Mouse (Mus musculus) erythroblast, embryonic 14.5 days (primary cell): Measurements from ENCODE around the gene Tagln.

Experiments used
- GATA1 ChIP-seq: IDR thresholded peaks from 2 replicates; pipeline ENCODE4 v1.6.1; 2012; ENCODE audit warnings: low read length, inconsistent platforms, mixed read lengths
- TAL1 ChIP-seq: IDR thresholded peaks from 3 replicates; pipeline ENCODE4 v1.6.1; 2012; ENCODE audit warnings: low read length, inconsistent platforms, mixed read lengths

DNA sequence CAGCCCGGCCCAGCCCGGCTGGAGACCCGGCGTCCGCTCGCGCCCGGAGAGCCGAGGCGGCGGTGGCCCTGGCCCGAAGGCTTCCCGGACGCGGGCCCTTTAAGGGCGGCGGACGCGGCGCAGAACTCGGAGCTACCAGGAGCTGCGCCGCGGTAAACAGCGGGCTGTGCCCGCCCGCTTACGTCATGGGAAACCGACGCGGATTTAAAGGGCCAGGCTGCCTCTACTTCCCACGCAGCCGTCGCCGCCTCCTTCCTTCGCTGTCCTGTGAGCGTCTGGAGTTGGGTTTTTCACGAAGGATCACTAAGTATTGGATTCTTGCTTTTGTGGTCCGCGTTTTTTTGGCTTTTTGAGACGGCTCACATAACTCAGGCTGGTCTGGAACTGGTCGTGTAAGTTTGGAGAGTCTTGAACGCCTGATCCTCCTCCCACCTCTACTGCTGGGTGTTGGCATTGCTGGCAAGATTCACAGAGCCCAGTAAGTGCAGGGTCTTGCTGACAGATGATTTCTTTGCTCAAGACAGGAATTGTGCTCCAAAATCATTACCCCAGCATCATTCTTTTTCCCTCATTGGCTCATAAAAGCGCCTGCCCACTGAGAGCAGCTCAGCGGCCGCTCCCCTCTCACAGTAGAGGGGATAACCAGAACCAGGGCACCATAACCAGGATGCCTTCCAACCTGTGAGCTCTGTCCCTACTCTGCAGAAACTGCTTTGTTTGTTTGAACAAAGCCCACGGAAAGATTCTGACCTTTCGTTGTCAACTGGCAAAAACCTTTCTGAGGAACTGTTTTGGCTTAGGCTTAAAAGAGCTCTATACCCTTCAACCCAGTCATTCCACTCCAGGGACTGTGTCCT, 19.5 kb upstream of the Tagln start, which contains the start of gene Sidt2:
- no peak for TF ChIP-seq GATA1
- TF ChIP-seq TAL1 = no peak
